Mouse (Mus musculus): ENCODE results near the gene Gm960.

The Gm960 gene

GRCm38 (mm10) chr19:4623419-4623818 lies 75.0 kb downstream of the Gm960 start:
- no peak for DNase-seq (ENCODE audit: low spot score)

GRCm38 (mm10) chr19:4622780-4623179 lies 75.7 kb downstream of the Gm960 start:
- DNase-seq (ENCODE audit: low spot score), result no peak

- DNase-seq (ENCODE audit: low spot score), result no peak
Measured at GRCm38 (mm10) chr19:4620721-4621120, 77.7 kb downstream of the Gm960 start.

GRCm38 (mm10) chr19:4619461-4619860 lies 79.0 kb downstream of the Gm960 start:
- no peak for DNase-seq (ENCODE audit: low spot score)

- DNase-seq (ENCODE audit: low spot score), result no peak
Measured at GRCm38 (mm10) chr19:4618183-4618582, 80.3 kb downstream of the Gm960 start.

- DNase-seq (ENCODE audit: low spot score), result no peak
Measured at GRCm38 (mm10) chr19:4616546-4616945, 81.9 kb downstream of the Gm960 start.

GRCm38 (mm10) chr19:4615151-4616093 lies 83.0 kb downstream of the Gm960 start, which contains the start of gene Lrfn4:
TSS of gene Lrfn4 (minus strand) at chr19:4615667.
- peak; percentile 67 for DNase-seq (ENCODE audit: low spot score)

- DNase-seq (ENCODE audit: low spot score), result no peak
Measured at GRCm38 (mm10) chr19:4614305-4615150, 83.9 kb downstream of the Gm960 start.

- no peak for DNase-seq (ENCODE audit: low spot score)
Measured at GRCm38 (mm10) chr19:4613464-4614304, 84.8 kb downstream of the Gm960 start.

GRCm38 (mm10) chr19:4612181-4612961 lies 86.1 kb downstream of the Gm960 start:
- no peak for DNase-seq (ENCODE audit: low spot score)

- DNase-seq (ENCODE audit: low spot score), result no peak
Measured at GRCm38 (mm10) chr19:4610109-4610508, 88.4 kb downstream of the Gm960 start.

GRCm38 (mm10) chr19:4608511-4608910 lies 90.0 kb downstream of the Gm960 start:
- no peak for DNase-seq (ENCODE audit: low spot score)

- no peak for DNase-seq (ENCODE audit: low spot score)
Measured at GRCm38 (mm10) chr19:4607406-4607805, 91.1 kb downstream of the Gm960 start.

- DNase-seq (ENCODE audit: low spot score), result no peak
Measured at GRCm38 (mm10) chr19:4605654-4606053, 92.8 kb downstream of the Gm960 start.

GRCm38 (mm10) chr19:4603801-4604723 lies 94.4 kb downstream of the Gm960 start:
- DNase-seq (ENCODE audit: low spot score), result no peak

- DNase-seq (ENCODE audit: low spot score), result no peak
Measured at GRCm38 (mm10) chr19:4602459-4602858, 96.0 kb downstream of the Gm960 start.

- DNase-seq (ENCODE audit: low spot score), result no peak
Measured at GRCm38 (mm10) chr19:4596071-4596470, 102.4 kb downstream of the Gm960 start.

- DNase-seq (ENCODE audit: low spot score), result no peak
Measured at GRCm38 (mm10) chr19:4593792-4594522, 104.5 kb downstream of the Gm960 start.

GRCm38 (mm10) chr19:4590025-4590424 lies 108.4 kb downstream of the Gm960 start:
- DNase-seq (ENCODE audit: low spot score), result no peak
